Mouse (Mus musculus): ENCODE results near the gene Sgk2. TPM values are rescaled to one million over a fixed set of nuclear protein-coding genes. Genes with fewer than 3 reads are reported as not detected.

The Sgk2 gene
- total and polyA plus RNA-seq, 2 experiments from 2014 or later, result 0.11 to 0.16 TPM

DNA sequence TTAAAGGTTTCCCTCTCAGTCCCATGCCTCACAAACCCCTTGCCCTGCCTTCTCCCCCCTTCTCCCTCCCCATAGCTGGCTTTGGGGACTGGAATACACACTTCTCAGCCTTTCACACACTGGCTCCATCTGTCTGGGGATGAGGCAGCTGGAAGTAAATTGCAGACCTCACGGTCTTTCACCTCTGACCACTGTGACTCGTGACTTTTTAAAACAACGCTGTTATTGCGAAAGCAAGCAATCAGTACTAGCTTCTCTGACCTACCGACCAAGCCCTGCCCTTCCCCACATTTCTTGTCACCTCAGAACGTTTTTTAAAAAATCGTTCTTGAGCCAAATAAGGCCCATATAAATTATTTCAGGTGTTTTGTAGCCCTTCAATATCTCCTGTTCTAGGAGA lies 14.4 kb upstream of the Sgk2 start:
- no peak overlapping the region for H3K27ac ChIP-seq
- H3K36me3 ChIP-seq (ENCODE audit: insufficient read depth, low read length), result no peaks in the 10 kb centered on the region
- no peak for TF ChIP-seq CTCF (IDR thresholded peaks at IDR 0.05; ENCODE audit: low read depth)
- WGBS, result 52% methylated on average over 7 of the region's 7 CpGs
- H3K9ac ChIP-seq (replicated peaks; ENCODE audit: low read length), result no peak overlapping the region
- no peak overlapping the region for H3K4me3 ChIP-seq (ENCODE audit: low read length)
- DNase-seq (ENCODE audit: low spot score) (no peak), ATAC-seq (no peak)
- no peak overlapping the region for H3K4me2 ChIP-seq (ENCODE audit: low read depth, low read length)
- H3K27me3 ChIP-seq (ENCODE audit: insufficient read depth, low read length), result no peaks in the 10 kb centered on the region
- H3K4me1 ChIP-seq (ENCODE audit: insufficient read depth, low read length), result 0 out of 2 replicates have a peak, but pooled peaks cover 8% of the 10 kb centered on the region
- no peaks in the 10 kb centered on the region for H3K9me3 ChIP-seq (ENCODE audit: low read length)

DNA sequence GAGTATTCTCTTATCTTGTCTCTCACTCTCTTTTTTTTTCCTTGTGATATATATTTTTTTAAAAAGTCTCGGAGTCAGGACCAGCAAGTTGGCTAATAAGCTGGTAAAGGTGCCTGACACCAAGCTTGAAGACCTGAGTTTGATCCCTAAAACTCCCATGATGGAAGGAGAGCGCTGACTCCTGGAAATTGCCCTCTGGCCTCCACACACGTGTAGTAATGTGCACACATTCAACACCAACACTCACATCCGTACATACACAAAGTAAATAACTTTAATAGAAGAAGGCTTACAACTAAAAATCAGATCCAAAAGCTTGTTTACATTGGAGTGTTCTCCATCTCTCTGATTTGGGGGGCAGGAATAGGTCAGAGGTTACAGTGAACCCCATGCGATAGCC lies 13.9 kb upstream of the Sgk2 start:
- 67% methylated on average over 5 of the region's 5 CpGs for WGBS

DNA sequence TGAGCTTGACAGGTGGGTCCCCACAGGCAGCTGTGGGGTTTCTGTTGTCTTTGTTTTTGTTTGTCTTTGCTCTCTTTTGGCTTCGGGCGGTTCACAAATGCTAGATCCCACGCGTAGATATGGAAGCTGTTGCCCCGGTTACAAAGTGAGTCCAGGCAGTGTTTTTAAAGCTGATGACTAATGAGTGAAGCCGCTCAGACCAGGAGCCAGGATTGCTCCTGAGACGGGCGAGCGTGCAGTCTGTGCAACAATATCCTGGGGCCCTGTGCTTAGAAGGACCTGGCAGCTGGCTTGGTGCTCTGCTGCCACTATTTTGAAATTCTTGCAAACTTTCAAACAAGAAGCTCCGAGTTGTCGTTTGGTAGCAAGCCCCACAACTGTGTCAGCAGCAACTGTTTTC lies 13.5 kb upstream of the Sgk2 start:
- no peak overlapping the region for H3K4me3 ChIP-seq (ENCODE audit: low read length)
- no peak overlapping the region for H3K9ac ChIP-seq (replicated peaks; ENCODE audit: low read length)

More for the DNA sequence above, 13.9 kb upstream of the Sgk2 start:
- Histone ChIP-seq H3K9me3 (ENCODE audit: low read length) (no peaks in the 10 kb centered on the region), H3K4me2 (ENCODE audit: low read depth, low read length) (no peak overlapping the region), H3K27ac (no peak overlapping the region), H3K4me1 (ENCODE audit: insufficient read depth, low read length) (0 out of 2 replicates have a peak, but pooled peaks cover 8% of the 10 kb centered on the region), H3K4me3 (ENCODE audit: low read length) (no peak overlapping the region), H3K36me3 (ENCODE audit: insufficient read depth, low read length) (no peaks in the 10 kb centered on the region), H3K27me3 (ENCODE audit: insufficient read depth, low read length) (no peaks in the 10 kb centered on the region), H3K9ac (replicated peaks; ENCODE audit: low read length) (no peak overlapping the region)
- no peak for TF ChIP-seq CTCF (IDR thresholded peaks at IDR 0.05; ENCODE audit: low read depth)
- ATAC-seq, result no peak
- DNase-seq (ENCODE audit: low spot score), result no peak

DNA sequence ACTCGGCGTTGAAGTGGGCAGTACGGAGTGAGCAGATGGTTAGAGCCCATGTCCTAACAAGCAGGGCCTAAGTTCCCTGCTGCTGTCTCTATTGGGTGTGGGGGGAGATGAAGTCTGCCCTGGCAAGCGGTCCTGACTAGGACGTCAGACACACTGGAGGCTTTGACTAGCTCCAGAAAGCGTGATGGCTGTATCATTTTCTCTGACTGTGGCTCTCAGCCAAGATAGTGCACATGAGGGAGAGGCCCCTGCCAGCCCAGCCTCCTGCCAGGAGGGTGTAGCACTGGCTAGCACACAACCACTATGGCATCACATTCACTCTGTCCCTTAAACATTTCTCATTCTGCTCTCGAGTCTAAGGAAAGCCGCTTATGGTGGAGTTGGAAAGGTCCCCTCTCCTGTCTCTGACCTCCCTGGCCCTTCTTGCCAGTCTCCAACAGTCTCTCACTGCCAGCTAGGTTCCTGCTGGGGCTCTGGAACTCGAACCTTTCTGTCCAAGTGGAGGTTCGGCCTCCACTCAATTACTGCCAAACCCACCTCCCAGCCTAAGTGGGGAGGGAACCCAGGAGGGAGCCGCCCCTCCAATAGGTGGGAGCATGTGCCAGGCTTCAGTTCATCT lies 11.9 kb upstream of the Sgk2 start:
- ATAC-seq (peak; percentile 71), DNase-seq (ENCODE audit: low spot score) (peak; percentile 63)
- Histone ChIP-seq H3K9me3 (ENCODE audit: low read length) (no peaks in the 10 kb centered on the region), H3K9ac (replicated peaks; ENCODE audit: low read length) (no peak overlapping the region), H3K27ac (no peak overlapping the region), H3K4me2 (ENCODE audit: low read depth, low read length) (no peak overlapping the region), H3K4me1 (ENCODE audit: insufficient read depth, low read length) (0 out of 2 replicates have a peak, but pooled peaks cover 8% of the 10 kb centered on the region), H3K27me3 (ENCODE audit: insufficient read depth, low read length) (no peaks in the 10 kb centered on the region), H3K4me3 (ENCODE audit: low read length) (no peak overlapping the region), H3K36me3 (ENCODE audit: insufficient read depth, low read length) (no peaks in the 10 kb centered on the region)
- no peak for TF ChIP-seq CTCF (IDR thresholded peaks at IDR 0.05; ENCODE audit: low read depth)
- 44% methylated on average over 11 of the region's 11 CpGs for WGBS

More for the DNA sequence above, 13.5 kb upstream of the Sgk2 start:
- TF ChIP-seq CTCF (IDR thresholded peaks at IDR 0.05; ENCODE audit: low read depth), result no peak
- WGBS, result 12% methylated on average over 11 of the region's 11 CpGs
- H3K36me3 ChIP-seq (ENCODE audit: insufficient read depth, low read length), result no peaks in the 10 kb centered on the region
- H3K4me2 ChIP-seq (ENCODE audit: low read depth, low read length), result no peak overlapping the region
- peak; percentile 20 for DNase-seq (ENCODE audit: low spot score)
- no peak overlapping the region for H3K27ac ChIP-seq
- H3K4me1 ChIP-seq (ENCODE audit: insufficient read depth, low read length), result 0 out of 2 replicates have a peak, but pooled peaks cover 8% of the 10 kb centered on the region
- ATAC-seq, result no peak
- no peaks in the 10 kb centered on the region for H3K27me3 ChIP-seq (ENCODE audit: insufficient read depth, low read length)
- H3K9me3 ChIP-seq (ENCODE audit: low read length), result no peaks in the 10 kb centered on the region

DNA sequence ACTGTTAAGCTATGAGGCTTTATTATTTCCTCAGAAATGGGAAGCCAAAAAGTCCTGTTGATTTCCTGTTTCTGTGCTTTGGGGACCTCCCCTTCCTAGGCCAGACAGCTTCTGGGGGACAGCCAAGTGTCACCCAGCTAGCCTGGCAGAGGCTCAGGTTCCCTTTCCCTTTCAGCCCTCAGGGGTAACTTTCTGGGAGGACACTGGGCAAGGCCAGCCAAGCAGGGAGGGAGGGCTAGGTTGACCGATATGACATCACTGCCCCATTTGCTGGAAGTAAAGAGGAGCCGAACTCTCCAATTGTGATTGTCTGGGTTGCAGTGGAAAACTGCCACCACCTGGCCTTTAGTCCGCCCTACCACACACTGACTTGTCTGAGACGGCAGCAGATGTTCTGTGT lies 11.1 kb upstream of the Sgk2 start:
- H3K9ac ChIP-seq (replicated peaks; ENCODE audit: low read length), result no peak overlapping the region
- WGBS, result 44% methylated on average over 4 of the region's 4 CpGs

DNA sequence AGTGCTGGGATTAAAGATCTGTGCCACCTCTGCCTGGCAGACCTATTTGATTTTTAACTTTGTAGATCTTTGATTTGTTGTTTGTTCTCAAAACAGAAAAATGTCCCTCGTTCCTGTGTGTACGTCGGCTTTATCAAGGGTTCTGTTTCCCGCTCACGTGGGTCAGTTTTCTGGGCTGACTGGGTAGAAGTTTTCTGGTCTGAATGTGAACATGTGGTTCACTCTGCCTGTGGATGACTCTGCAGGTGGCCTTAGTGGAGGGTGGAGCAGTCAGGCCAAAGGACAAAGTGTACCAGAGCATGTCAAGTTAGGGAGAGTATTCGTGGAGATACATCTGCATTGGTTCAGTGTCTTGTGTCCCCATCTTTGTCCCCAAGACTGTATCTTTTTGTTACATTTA lies 2.7 kb upstream of the Sgk2 start:
- Histone ChIP-seq H3K27ac (no peak overlapping the region), H3K36me3 (ENCODE audit: insufficient read depth, low read length) (no peaks in the 10 kb centered on the region), H3K4me2 (ENCODE audit: low read depth, low read length) (no peak overlapping the region), H3K9ac (replicated peaks; ENCODE audit: low read length) (no peak overlapping the region), H3K4me3 (ENCODE audit: low read length) (no peak overlapping the region), H3K27me3 (ENCODE audit: insufficient read depth, low read length) (no peaks in the 10 kb centered on the region), H3K9me3 (ENCODE audit: low read length) (no peaks in the 10 kb centered on the region), H3K4me1 (ENCODE audit: insufficient read depth, low read length) (no peaks in the 10 kb centered on the region)
- DNase-seq (ENCODE audit: low spot score) (no peak), ATAC-seq (no peak)
- TF ChIP-seq CTCF (IDR thresholded peaks at IDR 0.05; ENCODE audit: low read depth), result no peak
- WGBS, result 95% methylated on average over 6 of the region's 6 CpGs

More for the DNA sequence above, 11.1 kb upstream of the Sgk2 start:
- no peaks in the 10 kb centered on the region for H3K9me3 ChIP-seq (ENCODE audit: low read length)
- no peak for TF ChIP-seq CTCF (IDR thresholded peaks at IDR 0.05; ENCODE audit: low read depth)
- ATAC-seq (peak; percentile 52; the same call in 1 of the 2 replicates), DNase-seq (ENCODE audit: low spot score) (peak; percentile 64)
- no peak overlapping the region for H3K4me2 ChIP-seq (ENCODE audit: low read depth, low read length)
- H3K27ac ChIP-seq, result peak overlapping the region; percentile 32; the same call in 1 of the 2 replicates
- H3K27me3 ChIP-seq (ENCODE audit: insufficient read depth, low read length), result no peaks in the 10 kb centered on the region
- H3K4me1 ChIP-seq (ENCODE audit: insufficient read depth, low read length), result 0 out of 2 replicates have a peak, but pooled peaks cover 8% of the 10 kb centered on the region
- H3K36me3 ChIP-seq (ENCODE audit: insufficient read depth, low read length), result no peaks in the 10 kb centered on the region
- H3K4me3 ChIP-seq (ENCODE audit: low read length), result no peak overlapping the region

DNA sequence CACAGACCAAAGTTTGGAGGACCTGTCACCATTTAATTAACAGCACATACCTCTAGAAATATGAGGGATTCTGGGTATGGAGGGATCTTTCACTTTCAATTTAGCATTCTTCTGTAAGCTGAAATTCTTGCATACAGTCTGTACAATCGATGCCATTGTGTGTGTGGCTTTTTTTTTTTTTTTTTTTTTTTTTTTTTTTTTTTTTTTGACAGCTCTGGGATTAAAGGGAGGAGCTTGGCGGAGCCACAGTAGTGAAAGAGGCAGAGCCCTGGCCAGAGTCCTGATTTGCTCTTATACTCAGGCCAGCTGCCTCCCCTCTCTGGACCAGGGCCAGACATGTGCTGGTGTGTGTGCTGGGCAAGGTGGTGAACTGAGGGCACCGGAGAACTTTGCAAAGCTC lies 1.2 kb upstream of the Sgk2 start:
- no peak overlapping the region for H3K27ac ChIP-seq
- no peak overlapping the region for H3K4me3 ChIP-seq (ENCODE audit: low read length)
- H3K4me1 ChIP-seq (ENCODE audit: insufficient read depth, low read length), result no peaks in the 10 kb centered on the region
- WGBS, result 32% methylated on average over 3 of the region's 3 CpGs
- no peaks in the 10 kb centered on the region for H3K27me3 ChIP-seq (ENCODE audit: insufficient read depth, low read length)
- TF ChIP-seq CTCF (IDR thresholded peaks at IDR 0.05; ENCODE audit: low read depth), result no peak
- H3K9me3 ChIP-seq (ENCODE audit: low read length), result no peaks in the 10 kb centered on the region
- no peaks in the 10 kb centered on the region for H3K36me3 ChIP-seq (ENCODE audit: insufficient read depth, low read length)
- ATAC-seq (peak; percentile 88), DNase-seq (ENCODE audit: low spot score) (peak; percentile 79)
- H3K4me2 ChIP-seq (ENCODE audit: low read depth, low read length), result no peak overlapping the region
- H3K9ac ChIP-seq (replicated peaks; ENCODE audit: low read length), result no peak overlapping the region

Measured in hindbrain, postnatal 0 days (tissue).